Mouse (Mus musculus): Measurements from ENCODE around the gene Hyal2.

DNA sequence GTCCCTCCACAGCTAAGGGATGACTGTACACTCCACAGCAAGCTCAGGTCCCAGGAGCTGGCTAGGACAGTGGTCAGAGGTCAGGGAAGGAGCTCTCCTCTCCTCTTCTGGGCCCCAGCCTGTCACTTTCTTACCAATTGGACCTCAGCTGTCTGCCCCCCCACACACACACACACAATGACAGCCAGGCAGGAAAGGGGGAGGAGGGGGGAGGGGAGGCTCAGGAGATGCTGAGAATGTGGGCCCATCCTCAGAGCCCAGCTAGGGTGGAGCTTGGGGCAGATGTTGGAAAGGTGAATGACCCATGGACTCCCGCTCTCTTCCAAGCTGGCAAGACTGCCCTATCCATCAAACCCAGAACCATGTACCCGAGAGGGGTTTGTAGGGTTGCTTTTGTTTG lies 39.3 kb downstream of the Hyal2 start:
- TF ChIP-seq POLR2A (IDR thresholded peaks at IDR 0.05; ENCODE audit: low read depth, low read length) (no peak), CTCF (conservative IDR thresholded peaks at IDR 0.05; ENCODE audit: insufficient read depth, insufficient read length, low read depth, low read length) (no peak)
